Mouse (Mus musculus) limb, embryonic 10.5 days (tissue): Measurements from ENCODE around the gene Prkn. TPM values are rescaled to one million over a fixed set of nuclear protein-coding genes. Genes with fewer than 3 reads are reported as not detected.
A peak's percentile ranks its signal among the peaks of the same experiment; 100 is the strongest.

Experiments
- DNase-seq: peaks from one replicate; pipeline ENCODE4 v3.0.0-alpha.2; 2017; ENCODE audit warnings: low spot score
- H3K27ac ChIP-seq: fragments of 300-500 bp; sonication (generic); 2 replicates; pipeline ENCODE4 v1.5.1; 2016; ENCODE audit warnings: mild to moderate bottlenecking
- H3K27me3 ChIP-seq: fragments of 300-500 bp; sonication (generic); 2 replicates; pipeline ENCODE4 v1.6.1; 2016; ENCODE audit warnings: low read depth, mild to moderate bottlenecking; ENCODE audit not compliant: poor library complexity, severe bottlenecking
- H3K36me3 ChIP-seq: fragments of 300-500 bp; sonication (generic); 2 replicates; pipeline ENCODE4 v1.6.1; 2016; ENCODE audit warnings: mild to moderate bottlenecking, moderate library complexity
- H3K4me1 ChIP-seq: fragments of 300-500 bp; sonication (generic); 2 replicates; pipeline ENCODE4 v1.6.1; 2016
- H3K4me3 ChIP-seq: fragments of 300-500 bp; sonication (generic); 2 replicates; pipeline ENCODE4 v1.5.1; 2016; ENCODE audit warnings: mild to moderate bottlenecking, moderate library complexity
- H3K9me3 ChIP-seq: fragments of 300-500 bp; sonication (generic); replicated peaks from 2 replicates; pipeline ENCODE4 v1.6.1; 2016; ENCODE audit warnings: mild to moderate bottlenecking
- WGBS: fragments of 180-500 bp; shearing (Covaris S2); methylation state at CpG from one replicate; pipeline ENCODE4 v1.1.7; 2016; 5-methylcytosine and 5-hydroxymethylcytosine counted together
- polyA plus RNA-seq: library from polyadenylated mRNA; unstranded; fragments of >200 nt; fragmentation: Nextera tagmentation; extraction: Ambion mirVana; gene quantifications from 2 replicates; pipeline ENCODE4 v1.2.1, GENCODE M21; 2016

The Prkn gene
- polyA plus RNA-seq, 1 experiment from 2014 or later, result 0.85 TPM

GRCm38 (mm10) chr17:11638451-11638850 lies 798.3 kb downstream of the Prkn start:
- Histone ChIP-seq H3K27me3 (no peaks in the 10 kb centered on the region), H3K27ac (no peak overlapping the region), H3K4me1 (no peaks in the 10 kb centered on the region), H3K4me3 (no peak overlapping the region), H3K36me3 (no peaks in the 10 kb centered on the region), H3K9me3 (no peaks in the 10 kb centered on the region)
- 91% methylated on average over 6 of the region's 6 CpGs for WGBS
- no peak for DNase-seq

GRCm38 (mm10) chr17:11639786-11640185 lies 799.6 kb downstream of the Prkn start:
- no peaks in the 10 kb centered on the region for H3K9me3 ChIP-seq
- WGBS, result 93% methylated on average over 5 of the region's 5 CpGs
- H3K36me3 ChIP-seq, result no peaks in the 10 kb centered on the region
- no peaks in the 10 kb centered on the region for H3K4me1 ChIP-seq
- H3K27me3 ChIP-seq, result no peaks in the 10 kb centered on the region
- no peak overlapping the region for H3K4me3 ChIP-seq
- H3K27ac ChIP-seq, result no peak overlapping the region
- no peak for DNase-seq

GRCm38 (mm10) chr17:11642328-11642727 lies 802.1 kb downstream of the Prkn start:
- Histone ChIP-seq H3K4me3 (no peak overlapping the region), H3K27me3 (no peaks in the 10 kb centered on the region), H3K27ac (no peak overlapping the region), H3K36me3 (no peaks in the 10 kb centered on the region), H3K4me1 (no peaks in the 10 kb centered on the region), H3K9me3 (no peaks in the 10 kb centered on the region)
- no peak for DNase-seq
- 83% methylated on average over 1 of the region's 1 CpGs for WGBS

GRCm38 (mm10) chr17:11644016-11644415 lies 803.8 kb downstream of the Prkn start:
- 88% methylated on average over 4 of the region's 4 CpGs for WGBS
- no peak for DNase-seq
- Histone ChIP-seq H3K36me3 (no peaks in the 10 kb centered on the region), H3K4me3 (no peak overlapping the region), H3K27me3 (no peaks in the 10 kb centered on the region), H3K4me1 (no peaks in the 10 kb centered on the region), H3K9me3 (no peaks in the 10 kb centered on the region), H3K27ac (no peak overlapping the region)

GRCm38 (mm10) chr17:11644873-11645464 lies 804.8 kb downstream of the Prkn start:
- Histone ChIP-seq H3K9me3 (no peaks in the 10 kb centered on the region), H3K4me3 (no peak overlapping the region), H3K36me3 (no peaks in the 10 kb centered on the region), H3K27ac (no peak overlapping the region), H3K27me3 (no peaks in the 10 kb centered on the region), H3K4me1 (no peaks in the 10 kb centered on the region)
- no peak for DNase-seq
- 91% methylated on average over 3 of the region's 3 CpGs for WGBS

- no peaks in the 10 kb centered on the region for H3K27me3 ChIP-seq
- H3K9me3 ChIP-seq, result no peaks in the 10 kb centered on the region
- DNase-seq, result no peak
- no peak overlapping the region for H3K4me3 ChIP-seq
- no peaks in the 10 kb centered on the region for H3K36me3 ChIP-seq
- no peak overlapping the region for H3K27ac ChIP-seq
- WGBS, result 84% methylated on average over 5 of the region's 5 CpGs
- H3K4me1 ChIP-seq, result no peaks in the 10 kb centered on the region
These were observed 816.2 kb downstream of the Prkn start for GRCm38 (mm10) chr17:11656397-11656796.

- H3K27me3 ChIP-seq, result no peaks in the 10 kb centered on the region
- H3K27ac ChIP-seq, result no peak overlapping the region
- no peaks in the 10 kb centered on the region for H3K9me3 ChIP-seq
- WGBS, result 89% methylated on average over 3 of the region's 3 CpGs
- DNase-seq, result no peak
- no peaks in the 10 kb centered on the region for H3K4me1 ChIP-seq
- H3K36me3 ChIP-seq, result no peaks in the 10 kb centered on the region
- H3K4me3 ChIP-seq, result no peak overlapping the region
These were observed 816.7 kb downstream of the Prkn start for GRCm38 (mm10) chr17:11656878-11657277.

GRCm38 (mm10) chr17:11661898-11662297 lies 821.7 kb downstream of the Prkn start:
- WGBS, result 81% methylated on average over 1 of the region's 1 CpGs
- no peaks in the 10 kb centered on the region; the same call in 1 of the 2 replicates for H3K27me3 ChIP-seq
- no peak for DNase-seq
- no peak overlapping the region for H3K27ac ChIP-seq
- H3K4me1 ChIP-seq, result peaks cover 7% of the 10 kb centered on the region
- no peaks in the 10 kb centered on the region for H3K36me3 ChIP-seq
- no peaks in the 10 kb centered on the region for H3K9me3 ChIP-seq
- H3K4me3 ChIP-seq, result no peak overlapping the region

- Histone ChIP-seq H3K27me3 (no peaks in the 10 kb centered on the region; the same call in 1 of the 2 replicates), H3K9me3 (no peaks in the 10 kb centered on the region), H3K4me3 (no peak overlapping the region), H3K4me1 (peaks cover 7% of the 10 kb centered on the region), H3K27ac (no peak overlapping the region), H3K36me3 (no peaks in the 10 kb centered on the region)
- WGBS, result 92% methylated on average over 7 of the region's 7 CpGs
- no peak for DNase-seq
These were observed 823.3 kb downstream of the Prkn start for GRCm38 (mm10) chr17:11663437-11663836.

- Histone ChIP-seq H3K9me3 (no peaks in the 10 kb centered on the region), H3K27ac (no peak overlapping the region), H3K4me1 (peaks cover 7% of the 10 kb centered on the region), H3K27me3 (no peaks in the 10 kb centered on the region; the same call in 1 of the 2 replicates), H3K4me3 (peak overlapping the region; percentile 13; the same call in 1 of the 2 replicates), H3K36me3 (no peaks in the 10 kb centered on the region)
- WGBS, result 48% methylated on average over 20 of the region's 20 CpGs
- DNase-seq, result no peak
These were observed 824.6 kb downstream of the Prkn start for GRCm38 (mm10) chr17:11664610-11665345.

GRCm38 (mm10) chr17:11679716-11680115 lies 839.5 kb downstream of the Prkn start:
- WGBS, result 91% methylated on average over 6 of the region's 6 CpGs
- Histone ChIP-seq H3K4me3 (no peak overlapping the region), H3K27ac (no peak overlapping the region), H3K27me3 (no peaks in the 10 kb centered on the region; the same call in 1 of the 2 replicates), H3K36me3 (no peaks in the 10 kb centered on the region), H3K9me3 (no peaks in the 10 kb centered on the region), H3K4me1 (peaks cover 4% of the 10 kb centered on the region; the same call in 1 of the 2 replicates)
- DNase-seq, result no peak

- Histone ChIP-seq H3K27me3 (no peaks in the 10 kb centered on the region; the same call in 1 of the 2 replicates), H3K9me3 (no peaks in the 10 kb centered on the region), H3K36me3 (no peaks in the 10 kb centered on the region), H3K27ac (no peak overlapping the region), H3K4me3 (no peak overlapping the region), H3K4me1 (peaks cover 4% of the 10 kb centered on the region; the same call in 1 of the 2 replicates)
- 89% methylated on average over 9 of the region's 9 CpGs for WGBS
- DNase-seq, result no peak
These were observed 840.3 kb downstream of the Prkn start for GRCm38 (mm10) chr17:11680456-11680855.

GRCm38 (mm10) chr17:11681825-11682372 lies 841.7 kb downstream of the Prkn start:
- no peaks in the 10 kb centered on the region; the same call in 1 of the 2 replicates for H3K27me3 ChIP-seq
- 64% methylated on average over 11 of the region's 11 CpGs for WGBS

More at GRCm38 (mm10) chr17:11681825-11682372, 841.7 kb downstream of the Prkn start:
- H3K4me3 ChIP-seq, result no peak overlapping the region
- H3K4me1 ChIP-seq, result peaks cover 4% of the 10 kb centered on the region; the same call in 1 of the 2 replicates
- H3K9me3 ChIP-seq, result no peaks in the 10 kb centered on the region
- H3K36me3 ChIP-seq, result no peaks in the 10 kb centered on the region
- no peak overlapping the region for H3K27ac ChIP-seq
- DNase-seq, result no peak
